8 mouse cellular contexts compared by ENCODE assay signal in genomic region chr12:83920721-83921441, GRCm38 (mm10). TPM values are rescaled to one million over a fixed set of nuclear protein-coding genes. Genes with fewer than 3 reads are reported as not detected.
DNase-seq lines count a peak whose midpoint lies in the region; ATAC-seq and TF ChIP-seq lines count a peak whose summit lies in the region.

No protein-coding gene starts in this region.

- 2% methylated on average over 31 of the region's 31 CpGs for WGBS in embryonic facial prominence, embryonic 12.5 days
- 2% methylated on average over 31 of the region's 31 CpGs for WGBS in liver, adult 2 months
- under 1% methylated on average over 31 of the region's 31 CpGs for WGBS in neural tube, embryonic 15.5 days

- TF ChIP-seq POLR2A in liver, adult 2 months (IDR thresholded peaks at IDR 0.05; ENCODE audit: extremely low read depth, insufficient read depth, low read length), result no peak

- peak overlapping the region; percentile 91 for H3K9ac ChIP-seq in embryonic facial prominence, embryonic 12.5 days
- H3K9ac ChIP-seq in liver, adult 2 months (ENCODE audit: low read depth, low read length), result peak overlapping the region; percentile 98
- peak overlapping the region; percentile 87 for H3K9ac ChIP-seq in neural tube, embryonic 15.5 days (replicated peaks)

- peak; percentile 21 for DNase-seq in layer of hippocampus, adult 11-12 months (ENCODE audit: low spot score)
- DNase-seq in layer of hippocampus, adult 9-10 months (ENCODE audit: low spot score), result no peak
- peak; percentile 10 for DNase-seq in NIH3T3 (ENCODE audit: low read depth)
- peak; percentile 4 for DNase-seq in heart, postnatal 25 days (ENCODE audit: low spot score)
- DNase-seq in liver, adult 2 months (ENCODE audit: extremely low read depth, low read depth, low spot score), result no peak

- intact Hi-C loops in heart, postnatal 25 days (cut with DNase I), result loop anchor here (2.0 kb wide), 1 partner anchor 30 kb away; the partner anchor contains the start of gene Riox1

- no peak for ATAC-seq in embryonic facial prominence, embryonic 12.5 days (ENCODE audit: insufficient number of reproducible peaks, insufficient read depth, low FRiP score, low TSS enrichment)
- ATAC-seq in neural tube, embryonic 15.5 days (ENCODE audit: low FRiP score), result 0 out of 2 replicates have a peak, but pooled peaks have one; percentile 0
- ATAC-seq in CD4-positive, CD25-positive, alpha-beta regulatory T cell, adult 4 months, result no peak

- peaks cover 15% of the 10 kb centered on the region for H3K4me1 ChIP-seq in embryonic facial prominence, embryonic 12.5 days
- H3K4me1 ChIP-seq in liver, adult 2 months (ENCODE audit: control insufficient read depth, insufficient read depth, low read length), result peaks cover 28% of the 10 kb centered on the region
- peaks cover 26% of the 10 kb centered on the region for H3K4me1 ChIP-seq in neural tube, embryonic 15.5 days

- H3K4me3 ChIP-seq in embryonic facial prominence, embryonic 12.5 days, result peak overlapping the region; percentile 94
- H3K4me3 ChIP-seq in liver, adult 2 months (ENCODE audit: insufficient read depth, low read depth, low read length), result peak overlapping the region; percentile 86
- H3K4me3 ChIP-seq in neural tube, embryonic 15.5 days (replicated peaks), result peak overlapping the region; percentile 95

- no peaks in the 10 kb centered on the region for H3K27me3 ChIP-seq in embryonic facial prominence, embryonic 12.5 days
- no peaks in the 10 kb centered on the region for H3K27me3 ChIP-seq in liver, adult 2 months (ENCODE audit: control insufficient read depth, insufficient read depth, low read length)
- H3K27me3 ChIP-seq in neural tube, embryonic 15.5 days (replicated peaks), result no peaks in the 10 kb centered on the region

- H3K9me3 ChIP-seq in embryonic facial prominence, embryonic 12.5 days, result no peaks in the 10 kb centered on the region
- H3K9me3 ChIP-seq in neural tube, embryonic 15.5 days (replicated peaks), result no peaks in the 10 kb centered on the region

- H3K79me2 ChIP-seq in liver, adult 2 months (ENCODE audit: control insufficient read depth, insufficient read depth, low read length), result peaks cover 18% of the 10 kb centered on the region; the same call in 1 of the 2 replicates

- peak overlapping the region; percentile 93 for H3K27ac ChIP-seq in embryonic facial prominence, embryonic 12.5 days
- H3K27ac ChIP-seq in liver, adult 2 months (replicated peaks; ENCODE audit: insufficient read depth, low read depth, low read length), result peak overlapping the region; percentile 89
- peak overlapping the region; percentile 87 for H3K27ac ChIP-seq in neural tube, embryonic 15.5 days (replicated peaks)

- H3K4me2 ChIP-seq in embryonic facial prominence, embryonic 12.5 days (replicated peaks), result peak overlapping the region; percentile 83
- peak overlapping the region; percentile 89 for H3K4me2 ChIP-seq in neural tube, embryonic 15.5 days

- no peak for TF ChIP-seq CTCF in liver, adult 2 months (IDR thresholded peaks at IDR 0.05; ENCODE audit: low read depth, low read length)

- no peaks in the 10 kb centered on the region for H3K36me3 ChIP-seq in embryonic facial prominence, embryonic 12.5 days
- H3K36me3 ChIP-seq in liver, adult 2 months (ENCODE audit: control insufficient read depth, insufficient read depth, low read length), result peaks cover 2% of the 10 kb centered on the region
- H3K36me3 ChIP-seq in neural tube, embryonic 15.5 days, result no peaks in the 10 kb centered on the region

RNA-seq across cellular contexts. Expression of gene Numb, which starts 0.9 kb away (rescaled TPM):
- 38.7 and 40.2 TPM in 2 replicates for polyA plus RNA-seq in embryonic facial prominence, embryonic 12.5 days (2016; fragmentation: Nextera tagmentation; extraction: Ambion mirVana)
- 10 to 100 TPM; 29.5 to 36.3 TPM for total RNA-seq in heart, postnatal 25 days (2021)
- total RNA-seq in liver, adult 2 months (2014; rRNA removed), result 20.2 and 21.3 TPM in 2 replicates
- 38.5 and 46.7 TPM in 2 replicates for polyA plus RNA-seq in liver, adult 2 months (2012; rRNA removed)
- polyA plus RNA-seq in neural tube, embryonic 15.5 days (2015; fragmentation: Nextera tagmentation; extraction: Ambion mirVana), result 14.9 and 17.4 TPM in 2 replicates
- polyA plus RNA-seq in CD4-positive, CD25-positive, alpha-beta regulatory T cell, adult 4 months (2017; shearing (Covaris generic)), result 10 to 100 TPM; 36.7 to 39.4 TPM

RNA-seq across cellular contexts. Expression of gene Riox1, which starts 29.5 kb away (rescaled TPM):
- polyA plus RNA-seq in embryonic facial prominence, embryonic 12.5 days (2016; fragmentation: Nextera tagmentation; extraction: Ambion mirVana), result 19.6 and 22.6 TPM in 2 replicates
- 1 to 10 TPM; 5.2 to 5.5 TPM for total RNA-seq in heart, postnatal 25 days (2021)
- total RNA-seq in liver, adult 2 months (2014; rRNA removed), result 3.7 and 4.0 TPM in 2 replicates
- polyA plus RNA-seq in liver, adult 2 months (2012; rRNA removed), result 5.5 and 7.7 TPM in 2 replicates
- polyA plus RNA-seq in neural tube, embryonic 15.5 days (2015; fragmentation: Nextera tagmentation; extraction: Ambion mirVana), result 11.7 and 11.9 TPM in 2 replicates
- polyA plus RNA-seq in CD4-positive, CD25-positive, alpha-beta regulatory T cell, adult 4 months (2017; shearing (Covaris generic)), result 1 to 10 TPM in 1 of 2 experiments, under 1 TPM in 1; 0.94 to 1.7 TPM

Comparison
In these comparisons a context has a peak if more than half of its experiments do, and no peak if none do; other contexts are left out.
1. DNase-seq: peak in layer of hippocampus, adult 11-12 months (single experiment), NIH3T3 (single experiment) and heart, postnatal 25 days (single experiment); none in layer of hippocampus, adult 9-10 months (single experiment) and liver, adult 2 months (single experiment).
2. Peak in every context shown above with its lines, with median percentiles within 50 percentile points of each other: H3K27ac ChIP-seq, H3K4me3 ChIP-seq and H3K9ac ChIP-seq.